Mouse (Mus musculus): ENCODE results near the gene Mdh2.

DNA sequence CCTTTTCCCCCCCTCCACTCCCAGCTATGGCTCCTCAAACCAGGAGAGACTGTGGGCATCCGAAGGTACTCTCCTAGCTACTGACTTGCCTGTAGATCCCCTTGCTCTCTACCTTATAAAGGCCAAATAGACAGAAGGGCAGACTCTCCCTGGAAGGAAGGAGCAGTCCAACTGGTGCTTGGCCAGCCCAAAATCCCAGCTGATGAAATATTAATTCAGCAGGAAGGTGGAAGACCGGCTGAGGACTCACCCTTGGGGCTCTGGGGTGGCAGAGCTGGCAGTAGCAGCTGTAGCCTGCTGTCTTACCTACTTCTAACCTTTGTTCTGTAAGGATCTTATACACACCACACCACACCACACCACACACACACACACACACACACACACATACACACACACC lies 26.5 kb downstream of the Mdh2 start:
- no peak for TF ChIP-seq CTCF (IDR thresholded peaks at IDR 0.05; ENCODE audit: low read depth, low read length)
- no peak for TF ChIP-seq TAL1 (conservative IDR thresholded peaks at IDR 0.05; ENCODE audit: low read depth, low read length)
- TF ChIP-seq GATA1 (IDR thresholded peaks at IDR 0.05; ENCODE audit: borderline replicate concordance, low read length), result no peak
- no peak for TF ChIP-seq POLR2AphosphoS5 (IDR thresholded peaks at IDR 0.05; ENCODE audit: insufficient replicate concordance, low read depth, low read length)

All from G1E (cell line).